Mouse (Mus musculus): ENCODE measurements around the gene Tor1aip2.

GRCm38 (mm10) chr1:155989387-155989786 lies 45.8 kb upstream of the Tor1aip2 start:
- TF ChIP-seq CTCF (IDR thresholded peaks at IDR 0.05; ENCODE audit: low read depth) = no peak
- no peak for TF ChIP-seq EP300 (IDR thresholded peaks at IDR 0.05; ENCODE audit: low read depth)

All from liver, postnatal 0 days (tissue).